Mouse (Mus musculus) brain, embryonic 14.5 days (tissue): Measurements from ENCODE around the gene Elp1.

Experiments used
- CTCF ChIP-seq: fragments of 200-500 bp; IDR thresholded peaks from 2 replicates; pipeline ENCODE4 v1.5.1; 2012; ENCODE audit warnings: inconsistent platforms, mild to moderate bottlenecking, moderate library complexity, borderline replicate concordance; ENCODE audit not compliant: insufficient read depth, insufficient read length; ENCODE audit errors: extremely low read depth
- POLR2A ChIP-seq: fragments of 200-500 bp; IDR thresholded peaks from 2 replicates; pipeline ENCODE4 v1.6.1; 2012; ENCODE audit warnings: mild to moderate bottlenecking, inconsistent platforms, borderline replicate concordance; ENCODE audit not compliant: poor library complexity, insufficient read depth, insufficient read length, severe bottlenecking; ENCODE audit errors: extremely low read depth

DNA sequence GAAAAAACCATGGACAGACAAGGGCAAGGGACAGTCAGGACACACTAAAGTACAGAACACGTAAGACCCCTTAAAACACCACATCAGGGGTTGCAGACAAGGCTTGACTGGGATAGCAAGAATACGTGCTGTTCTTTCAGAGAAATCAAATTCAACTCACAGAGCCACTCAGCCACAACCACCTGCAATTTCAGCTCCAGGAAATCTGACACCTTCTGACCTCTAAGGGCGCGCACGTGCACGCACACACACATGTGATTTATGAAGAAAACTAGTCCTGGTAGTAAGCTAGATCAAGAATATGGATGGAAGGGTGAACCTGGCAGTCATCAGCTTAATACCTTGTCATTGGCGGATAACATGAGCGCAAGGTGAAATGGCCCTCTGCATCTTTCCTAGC lies 13.0 kb upstream of the Elp1 start:
- TF ChIP-seq CTCF = no peak
- no peak for TF ChIP-seq POLR2A
